Mouse (Mus musculus): Measurements from ENCODE around the gene Olfr1358. TPM values are rescaled to one million over a fixed set of nuclear protein-coding genes. Genes with fewer than 3 reads are reported as not detected.
"Not testable (repeated sequence)": the region's sequence is repeated elsewhere in the genome, so short reads cannot be mapped to it uniquely, and the experiment has no call there.

Olfr1358 gene
- total RNA-seq, 2 experiments from 2014 or later: not detected

- Histone ChIP-seq H3K27ac (no peak overlapping the region), H3K4me3 (no peak overlapping the region)
- intact Hi-C loops (cut with DNase I): no loop called here
- DNase-seq: no peak
- no peak for TF ChIP-seq CTCF (IDR thresholded peaks at IDR 0.05)
These were observed 14.1 kb upstream of the Olfr1358 start for GRCm38 (mm10) chr10:78502986-78503733.

GRCm38 (mm10) chr10:78519792-78520191 lies 2.6 kb downstream of the Olfr1358 start:
- no peak for DNase-seq
- Histone ChIP-seq H3K27ac (no peak overlapping the region), H3K4me3 (no peak overlapping the region)
- intact Hi-C loops (cut with DNase I): no loop called here
- no peak for TF ChIP-seq CTCF (IDR thresholded peaks at IDR 0.05)

- DNase-seq: no peak
- intact Hi-C loops (cut with DNase I): no loop called here
- TF ChIP-seq CTCF (IDR thresholded peaks at IDR 0.05): peak; percentile 43
- Histone ChIP-seq H3K27ac (no peak overlapping the region), H3K4me3 (no peak overlapping the region)
These were observed 3.2 kb downstream of the Olfr1358 start for GRCm38 (mm10) chr10:78520260-78521005.

- H3K27ac ChIP-seq; intact Hi-C loops (cut with DNase I); H3K4me3 ChIP-seq; DNase-seq: not testable (repeated sequence)
These were observed 7.8 kb downstream of the Olfr1358 start for GRCm38 (mm10) chr10:78525071-78525470.

GRCm38 (mm10) chr10:78525511-78525910 lies 8.3 kb downstream of the Olfr1358 start:
- no peak overlapping the region for H3K4me3 ChIP-seq
- DNase-seq: no peak
- TF ChIP-seq CTCF (IDR thresholded peaks at IDR 0.05): no peak
- H3K27ac ChIP-seq: no peak overlapping the region
- intact Hi-C loops (cut with DNase I): no loop called here

GRCm38 (mm10) chr10:78540943-78541342 lies 23.7 kb downstream of the Olfr1358 start:
- Histone ChIP-seq H3K27ac (no peak overlapping the region), H3K4me3 (no peak overlapping the region)
- peak; percentile 42 for TF ChIP-seq CTCF (IDR thresholded peaks at IDR 0.05)
- intact Hi-C loops (cut with DNase I): loop anchor here (2.0 kb wide), 1 partner anchor 64 kb away; no protein-coding TSS in a partner anchor
- DNase-seq: no peak

GRCm38 (mm10) chr10:78565070-78565469 lies 47.8 kb downstream of the Olfr1358 start:
- no peak for DNase-seq
- TF ChIP-seq CTCF (IDR thresholded peaks at IDR 0.05): no peak
- H3K4me3 ChIP-seq: no peak overlapping the region
- intact Hi-C loops (cut with DNase I): no loop called here
- no peak overlapping the region for H3K27ac ChIP-seq

- Histone ChIP-seq H3K4me3 (no peak overlapping the region), H3K27ac (no peak overlapping the region)
- no peak for TF ChIP-seq CTCF (IDR thresholded peaks at IDR 0.05)
- intact Hi-C loops (cut with DNase I): no loop called here
- no peak for DNase-seq
These were observed 52.0 kb downstream of the Olfr1358 start for GRCm38 (mm10) chr10:78569191-78569590.

- H3K4me3 ChIP-seq: no peak overlapping the region
- no peak overlapping the region for H3K27ac ChIP-seq
- no peak for DNase-seq
- intact Hi-C loops (cut with DNase I): loop anchor here (5.0 to 10.0 kb wide), 2 partner anchors 105 to 528 kb away; partner anchors contain the start of genes 2610008E11Rik and Pdxk
- no peak for TF ChIP-seq CTCF (IDR thresholded peaks at IDR 0.05)
These were observed 52.5 kb downstream of the Olfr1358 start for GRCm38 (mm10) chr10:78569686-78570085.

Small RNAs within 50 kb of the gene (microRNA-seq; reads per million reads assigned to microRNA genes)
- not detected for gene Gm27541

Other genes with a start within 250 kb of the Olfr1358 start
- 100 to 1,000 TPM; 108 to 135 TPM for gene Agpat3, start 164.9 kb upstream of the Olfr1358 start, total RNA-seq (2021)
- gene Rrp1, start 104.4 kb upstream of the Olfr1358 start, total RNA-seq (2021): 10 to 100 TPM; 63.5 to 66.4 TPM
- gene Cstb, start 91.8 kb upstream of the Olfr1358 start, total RNA-seq (2021): 10 to 100 TPM; 11.9 to 15.3 TPM
- 10 to 100 TPM in 1 of 2 experiments, 1 to 10 TPM in 1; 5.1 to 10.4 TPM for gene Pdxk, start 52.5 kb upstream of the Olfr1358 start, total RNA-seq (2021)
- gene Ilvbl, start 56.9 kb downstream of the Olfr1358 start, total RNA-seq (2021): 10 to 100 TPM in 1 of 2 experiments, 1 to 10 TPM in 1; 9.0 to 17.9 TPM
- gene Syde1, start 74.5 kb downstream of the Olfr1358 start, total RNA-seq (2021): 1 to 10 TPM; 3.0 to 5.1 TPM
- not detected for gene Olfr1357, start 100.6 kb downstream of the Olfr1358 start, total RNA-seq (2021)
- not detected for gene Casp14, start 200.9 kb downstream of the Olfr1358 start, total RNA-seq (2021)
- gene Ccdc105, start 235.6 kb downstream of the Olfr1358 start, total RNA-seq (2021): not detected